Mouse (Mus musculus) thymus, postnatal 36 days (tissue): ENCODE results near the gene Ywhag.
A peak's percentile ranks its signal among the peaks of the same experiment; 100 is the strongest.

Experiments used
- DNase-seq, 2 experiments: peaks; one replicate each; pipeline ENCODE4 v3.0.0; 2022; ENCODE audit warnings: mixed read lengths in 2 of 2

Ywhag gene

DNA sequence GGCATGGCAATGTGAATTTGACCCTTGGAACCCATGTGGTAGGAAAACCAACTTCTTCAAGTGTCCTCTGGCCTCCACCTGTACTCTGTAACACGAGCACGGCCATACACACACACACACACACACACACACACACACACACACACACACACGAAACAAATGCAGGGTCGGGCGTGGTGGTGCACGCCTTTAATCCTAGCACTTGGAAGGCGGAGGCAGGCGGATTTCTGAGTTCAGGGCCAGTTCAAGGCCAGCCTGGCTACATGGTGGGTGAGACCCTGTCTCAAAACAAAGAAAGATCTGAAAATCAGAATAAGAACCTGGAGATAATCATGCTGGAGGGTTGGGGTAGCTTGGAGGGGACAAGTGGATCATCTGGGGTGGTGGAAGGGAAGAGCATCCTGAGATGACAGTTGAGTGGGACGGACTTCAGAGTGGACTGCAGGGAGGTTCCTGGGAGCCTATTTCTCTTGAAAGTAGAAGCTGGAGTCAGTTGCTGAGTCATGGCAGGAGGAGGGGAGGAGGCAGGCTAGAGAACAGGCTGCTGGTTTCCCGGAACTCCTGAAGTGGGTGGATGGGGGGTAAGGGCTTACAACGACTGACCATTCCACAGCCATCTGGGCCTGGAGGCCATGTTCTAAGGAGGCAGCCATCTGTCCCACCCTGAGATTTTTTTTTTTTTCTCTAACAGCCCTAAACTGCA lies 16.4 kb upstream of the Ywhag start:
- no peak for DNase-seq

DNA sequence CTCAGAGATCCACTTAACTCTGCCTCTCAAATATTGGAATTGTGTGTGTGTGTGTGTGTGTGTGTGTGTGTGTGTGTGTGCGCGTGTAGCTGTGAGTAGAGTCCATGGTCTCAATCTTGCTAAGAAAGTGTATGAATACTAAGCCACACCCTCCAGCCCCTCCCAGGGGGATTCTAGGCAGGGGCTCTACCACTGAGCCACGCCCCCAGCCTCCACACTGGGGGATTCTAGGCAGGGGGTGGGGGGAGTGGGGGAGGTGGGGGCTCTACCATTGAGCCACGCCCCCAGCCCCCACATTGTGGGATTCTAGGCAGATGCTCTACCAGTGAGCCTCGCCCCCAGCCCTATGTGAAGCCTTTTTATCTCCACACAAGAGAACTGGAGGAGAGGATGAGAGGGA lies 12.2 kb upstream of the Ywhag start:
- no peak for DNase-seq

DNA sequence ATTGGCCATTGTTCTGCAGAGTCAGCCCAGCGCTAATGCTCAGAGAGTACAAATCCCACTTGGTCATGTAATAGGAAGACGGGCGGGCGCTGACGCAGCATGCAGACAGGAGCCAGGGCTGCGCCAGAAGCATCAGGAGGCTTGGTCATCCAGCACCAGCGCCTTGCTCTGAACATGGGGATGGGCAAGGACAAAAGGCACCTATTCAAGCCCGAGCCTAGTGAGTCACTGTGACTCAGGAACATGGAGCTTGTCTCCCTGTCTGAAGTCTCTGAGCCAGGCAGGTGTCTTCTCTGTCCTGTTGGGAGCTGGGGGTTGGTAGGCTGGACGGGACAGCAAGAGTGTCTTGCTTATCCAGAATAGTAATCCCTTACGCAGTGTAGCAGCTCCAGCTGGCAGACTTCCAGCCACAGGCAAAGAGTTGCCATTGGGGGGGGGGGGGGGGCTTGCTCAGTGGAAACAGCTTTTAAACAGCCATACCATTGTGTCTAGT lies 11.5 kb upstream of the Ywhag start:
- DNase-seq, result no peak

DNA sequence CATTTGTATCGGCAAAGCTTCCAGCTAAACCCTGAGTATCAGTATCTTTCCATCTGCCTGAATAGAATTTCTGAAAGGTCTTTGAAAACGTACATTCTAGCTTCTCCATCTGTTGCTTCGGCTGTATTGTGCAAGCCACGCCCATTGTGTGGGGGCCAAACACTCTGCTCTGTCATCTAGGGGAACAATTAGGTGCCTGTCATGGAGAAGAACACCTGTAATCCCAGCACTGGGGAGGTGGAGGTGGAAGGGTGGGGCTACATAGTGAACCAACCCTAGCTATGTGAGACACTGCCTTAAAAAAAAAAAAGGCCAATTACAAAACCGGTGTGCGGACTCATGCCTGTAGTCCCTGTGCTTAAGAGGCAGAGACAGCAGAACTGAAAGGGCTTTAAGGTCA lies 8.3 kb upstream of the Ywhag start:
- DNase-seq, result no peak

DNA sequence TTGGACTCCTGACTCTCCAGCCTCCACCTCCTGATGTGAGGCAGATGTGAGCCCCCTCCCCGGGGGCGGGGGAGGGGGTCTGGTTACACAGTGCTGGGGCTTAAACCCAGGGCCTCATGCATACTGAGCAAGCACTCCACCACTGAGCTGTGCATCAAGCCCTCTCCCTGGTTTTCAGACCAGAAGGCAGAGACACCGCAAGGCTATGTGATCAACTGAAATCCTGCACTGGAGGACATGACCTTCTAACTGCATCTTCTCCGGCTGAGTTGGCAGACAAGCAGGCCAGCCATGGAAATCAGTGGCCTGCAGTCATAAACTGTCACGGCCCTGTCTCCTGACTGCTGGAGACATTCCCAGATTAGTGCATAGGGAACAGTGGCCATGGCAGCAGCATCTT lies 6.2 kb upstream of the Ywhag start:
- no peak for DNase-seq

DNA sequence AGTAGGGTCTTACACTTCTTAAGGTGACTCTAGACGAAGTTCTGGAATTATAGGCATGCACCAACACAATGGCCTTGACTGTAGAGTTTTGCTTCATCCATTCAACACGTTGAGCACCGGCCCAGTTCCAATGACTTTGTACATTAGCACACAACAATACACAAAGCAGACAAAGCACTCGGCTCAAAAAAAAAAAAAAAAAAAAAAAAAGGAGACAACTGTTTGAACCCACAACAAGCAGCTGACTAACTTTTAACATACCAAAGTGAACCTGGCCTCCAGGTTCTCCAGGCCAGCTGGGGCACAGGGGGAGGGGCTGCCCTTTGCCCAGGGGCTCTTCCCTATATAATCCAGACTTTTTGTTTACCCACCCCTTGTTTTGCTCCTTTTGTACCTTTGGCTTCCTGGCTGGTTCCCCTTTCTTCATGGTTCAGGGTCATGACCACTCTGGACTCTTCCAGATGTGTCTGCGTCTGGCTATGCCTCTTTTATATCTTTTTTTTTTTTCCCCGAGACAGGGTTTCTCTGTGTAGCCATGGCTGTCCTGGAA lies 1.3 kb upstream of the Ywhag start:
- no peak for DNase-seq

DNA sequence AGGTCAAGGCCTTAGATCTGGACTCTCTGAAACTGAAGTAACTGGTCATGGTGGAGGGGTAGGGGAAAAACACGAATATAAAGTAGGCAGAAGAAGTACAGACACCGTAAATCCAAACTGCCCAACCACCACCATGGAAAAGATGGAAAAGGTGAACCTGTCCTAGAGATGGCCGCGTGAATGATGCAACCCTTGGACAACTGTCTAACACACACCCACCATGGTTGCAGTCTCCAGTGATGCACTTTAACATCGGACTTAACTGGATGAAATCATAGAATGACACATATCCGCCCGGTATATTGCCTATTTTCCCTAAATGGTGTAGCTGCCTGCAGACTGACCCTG lies 734 bp upstream of the Ywhag start:
- DNase-seq, result no peak

DNA sequence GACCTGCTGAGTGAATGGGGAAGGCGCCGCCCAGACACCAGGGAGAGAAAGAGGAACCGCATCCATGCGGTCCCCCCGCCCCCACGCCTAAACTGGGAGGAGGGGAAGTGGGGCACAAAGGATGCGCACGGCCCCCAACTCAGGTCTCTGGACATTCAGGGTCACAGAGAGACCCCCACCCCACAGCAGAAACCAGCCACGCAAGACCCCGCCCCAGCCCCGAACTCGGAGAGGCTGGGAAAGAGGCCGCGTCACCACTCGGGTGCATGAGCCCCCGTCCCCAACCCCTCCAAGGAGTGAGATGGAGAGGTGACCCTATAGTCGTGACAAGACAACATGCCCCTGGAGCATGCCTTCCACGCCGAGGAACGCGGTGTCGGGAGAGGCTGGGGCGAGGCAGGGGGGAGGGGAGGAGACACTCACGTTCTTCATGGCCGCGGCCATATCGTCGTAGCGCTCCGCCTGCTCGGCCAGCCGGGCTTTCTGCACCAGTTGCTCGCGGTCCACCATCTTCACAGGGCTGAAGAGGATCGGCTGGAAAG lies 445 bp downstream of the Ywhag start:
- DNase-seq, result peak; percentile 64 to 78

DNA sequence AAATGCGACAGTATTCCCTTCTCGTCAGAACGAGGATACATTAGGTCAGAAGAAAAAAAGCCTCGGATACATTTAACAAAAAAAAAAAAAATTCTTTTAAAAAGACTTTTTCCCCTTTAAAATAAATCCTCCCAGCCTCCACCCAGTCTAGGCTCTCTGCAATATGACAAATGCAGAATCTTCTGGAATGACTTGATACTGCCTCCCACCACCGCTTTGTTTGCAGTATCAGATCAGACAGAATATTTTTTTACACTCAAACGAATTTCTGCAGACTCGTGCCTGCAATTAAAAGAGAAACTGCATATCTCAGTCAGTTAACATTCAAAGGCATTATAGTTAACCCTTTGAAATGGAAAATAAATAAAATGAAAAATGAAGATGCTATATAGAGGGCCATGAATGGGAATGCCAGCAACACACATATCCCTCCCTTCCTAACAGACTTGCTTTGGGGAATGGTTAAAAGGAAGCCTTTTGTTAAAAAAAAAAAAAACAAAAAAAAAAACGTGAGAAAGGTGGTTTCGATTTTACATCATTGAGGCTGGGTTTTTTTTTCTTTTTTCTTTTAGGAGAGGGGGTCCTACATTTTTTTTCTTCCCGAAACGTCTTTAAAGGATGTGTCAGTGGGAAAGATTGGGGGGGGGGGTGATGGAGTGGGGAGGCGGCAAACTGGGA lies 1.1 kb downstream of the Ywhag start:
- DNase-seq, result no peak

DNA sequence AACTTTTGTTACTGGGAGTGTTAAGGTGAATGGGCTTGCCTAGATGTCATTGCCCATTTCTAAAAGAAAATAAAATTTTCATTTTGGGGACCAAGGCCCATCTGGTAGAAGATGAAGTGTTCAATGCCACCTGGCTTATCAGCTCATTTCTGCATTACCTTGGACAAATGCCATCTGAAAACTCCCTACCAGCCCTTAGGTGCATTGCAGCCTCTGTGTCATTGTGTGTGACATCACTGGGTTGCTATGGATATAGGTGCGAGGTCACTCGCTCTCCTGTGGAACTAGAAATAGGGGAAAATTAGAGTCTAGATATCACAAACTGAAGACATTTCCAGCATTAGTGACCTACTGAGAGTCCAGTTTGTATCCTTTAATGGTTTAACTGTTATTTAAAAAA lies 2.1 kb downstream of the Ywhag start:
- no peak for DNase-seq

DNA sequence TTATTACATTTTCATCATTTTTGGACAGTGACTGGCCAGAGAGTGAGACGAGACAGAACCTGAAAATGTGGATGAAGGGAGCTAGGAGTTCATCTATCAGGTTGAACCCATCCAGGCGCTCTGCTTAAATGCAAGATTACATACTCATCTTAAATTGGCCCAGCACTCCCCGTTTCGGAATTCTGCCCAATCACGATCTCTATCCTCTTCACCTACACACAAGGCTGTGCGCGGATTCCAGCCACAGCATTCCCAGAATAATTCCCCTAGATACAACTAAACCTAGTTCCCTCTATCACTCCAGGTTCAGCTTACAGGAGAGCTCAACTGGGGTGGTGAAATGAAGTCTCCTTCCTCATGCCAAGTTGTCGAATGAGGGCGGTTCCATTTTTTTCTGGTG lies 2.9 kb downstream of the Ywhag start:
- no peak for DNase-seq

DNA sequence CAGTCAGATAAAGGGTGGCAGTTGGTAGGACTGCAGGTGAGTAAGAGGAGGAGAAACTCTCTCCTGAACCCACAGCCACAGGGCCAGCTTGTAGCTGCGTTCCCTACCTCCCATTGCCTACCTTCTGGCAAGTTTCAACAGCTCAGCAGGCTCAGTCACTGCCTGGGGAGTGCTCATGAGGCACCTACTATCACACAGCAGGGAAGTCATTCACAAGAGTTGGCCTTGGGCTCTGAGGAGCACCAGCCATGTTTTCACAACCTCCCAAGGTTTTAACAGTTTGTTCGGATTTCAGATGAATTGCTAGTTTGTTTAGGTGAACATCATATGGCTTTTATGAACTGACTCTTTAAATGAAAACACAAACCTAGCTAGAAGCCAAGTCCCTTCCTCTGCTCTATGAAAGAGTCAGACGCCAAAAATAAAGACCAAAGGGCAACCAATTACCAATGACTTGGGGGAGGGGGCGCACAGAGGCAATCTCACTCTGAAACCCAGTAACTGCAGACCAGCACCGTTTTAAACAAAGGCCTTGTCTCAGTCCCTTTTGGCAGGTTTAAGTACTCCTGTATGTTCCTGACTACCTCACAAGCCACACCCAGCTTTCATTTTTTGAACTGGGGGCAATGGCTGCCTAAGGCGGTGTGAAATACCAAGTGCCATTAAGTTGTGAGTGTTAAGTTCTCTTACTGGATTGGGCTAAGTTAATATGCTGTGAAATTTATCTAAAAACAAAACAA lies 4.6 kb downstream of the Ywhag start:
- no peak for DNase-seq

DNA sequence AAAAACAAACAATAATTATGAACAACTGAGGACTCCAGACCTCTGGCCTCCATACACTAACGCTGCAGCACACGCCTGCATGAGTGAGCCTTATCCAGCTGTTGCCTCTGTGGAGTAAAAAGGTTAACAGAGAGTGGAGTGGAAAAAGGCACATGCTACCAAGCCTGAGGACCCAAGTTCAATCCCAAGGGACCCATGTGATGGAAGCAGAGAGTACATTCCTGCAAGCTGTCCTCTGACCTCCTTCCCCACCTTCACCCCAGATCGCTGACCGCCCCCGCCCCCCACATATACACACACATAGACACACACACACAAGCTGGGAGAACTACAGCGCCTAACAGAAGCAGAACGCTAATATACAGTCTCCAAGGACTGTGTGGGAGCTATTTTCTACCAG lies 10.5 kb downstream of the Ywhag start:
- DNase-seq, result no peak

DNA sequence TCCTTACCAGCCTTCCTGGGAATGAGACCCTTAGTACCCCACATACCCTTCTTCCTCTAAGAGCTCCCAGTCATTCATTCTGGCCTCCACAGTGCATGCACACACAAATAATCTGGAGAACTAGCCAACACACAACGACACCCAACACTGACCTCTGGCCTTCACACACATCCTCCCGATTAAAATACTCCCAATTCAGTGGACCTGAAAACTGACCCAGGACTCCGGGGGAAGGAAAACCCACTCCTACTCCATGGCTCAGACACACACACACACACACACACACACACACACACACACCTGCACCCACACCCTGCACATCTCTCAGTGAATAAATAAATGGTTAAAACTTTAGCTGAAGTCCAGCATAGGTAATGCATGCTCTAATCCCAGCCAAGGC lies 14.5 kb downstream of the Ywhag start:
- DNase-seq, result no peak

DNA sequence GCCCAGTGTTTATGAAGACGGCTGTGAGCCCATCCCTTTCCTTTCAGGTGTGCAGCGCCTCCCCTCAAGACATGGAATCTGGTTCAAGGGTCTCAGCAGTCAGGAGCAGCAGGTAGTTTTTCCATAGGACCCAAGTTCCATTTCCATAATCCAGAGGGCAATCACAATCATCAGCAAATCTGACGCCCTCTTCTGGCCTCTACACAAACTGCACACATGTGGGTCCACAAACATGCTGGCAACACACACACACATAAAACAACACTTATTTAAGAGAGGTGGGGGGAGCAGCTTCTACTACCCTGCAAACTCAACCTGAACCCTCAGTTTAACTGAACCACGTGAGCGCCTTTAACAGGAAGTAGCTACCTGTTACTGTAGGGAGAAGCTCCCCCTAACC lies 15.8 kb downstream of the Ywhag start:
- no peak for DNase-seq

DNA sequence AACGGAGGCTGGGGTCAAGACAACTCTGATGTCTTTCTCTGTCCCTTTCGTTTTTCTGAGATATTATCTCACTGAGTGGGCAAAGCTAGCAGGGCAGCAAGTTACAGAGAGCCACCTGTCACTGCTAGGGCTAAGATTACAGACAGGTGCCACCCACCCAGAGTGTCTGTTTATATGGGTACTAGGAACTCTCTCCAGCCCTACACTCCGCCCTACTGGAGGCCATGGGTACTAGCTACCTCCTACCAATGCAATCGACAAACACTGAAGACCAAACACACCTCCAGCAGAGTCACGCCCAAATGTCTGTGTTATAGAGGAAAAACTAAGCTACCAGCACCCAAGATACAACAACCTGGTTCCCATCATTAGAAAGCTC lies 16.4 kb downstream of the Ywhag start:
- DNase-seq, result no peak

DNA sequence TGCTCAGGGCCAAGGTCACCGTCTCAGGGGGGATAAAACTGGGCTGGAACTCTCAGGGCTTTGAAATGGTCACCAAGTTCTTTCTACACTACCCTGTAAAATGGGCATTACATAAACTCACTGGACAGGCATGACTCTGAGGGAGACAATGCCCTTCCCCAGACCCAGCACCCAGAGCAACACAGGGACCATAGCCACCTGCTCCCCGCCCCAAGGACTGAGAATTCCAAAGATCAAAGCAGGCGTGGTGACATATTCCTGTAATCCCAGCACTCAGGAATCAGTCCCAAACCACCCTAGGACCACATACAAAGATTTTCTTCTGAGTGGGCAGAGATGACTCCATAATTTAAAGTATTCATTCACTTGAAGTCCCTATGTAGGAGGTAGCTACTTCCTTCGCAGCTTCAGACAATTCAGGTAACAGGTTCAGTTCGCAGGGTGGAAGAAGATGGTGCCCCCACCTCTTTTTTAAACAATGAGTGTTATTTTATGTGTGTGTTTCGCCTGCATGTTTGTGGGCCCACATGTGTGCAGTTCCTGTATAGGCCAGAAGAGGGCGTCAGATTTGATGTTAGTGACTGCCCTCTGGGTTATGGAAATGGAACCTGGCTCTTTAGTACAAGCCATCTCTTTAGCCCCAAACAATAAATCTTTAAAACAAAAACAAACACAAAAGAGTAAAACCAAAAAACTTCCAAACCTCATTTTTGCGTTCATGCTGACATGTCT lies 16.9 kb downstream of the Ywhag start:
- DNase-seq, result no peak

DNA sequence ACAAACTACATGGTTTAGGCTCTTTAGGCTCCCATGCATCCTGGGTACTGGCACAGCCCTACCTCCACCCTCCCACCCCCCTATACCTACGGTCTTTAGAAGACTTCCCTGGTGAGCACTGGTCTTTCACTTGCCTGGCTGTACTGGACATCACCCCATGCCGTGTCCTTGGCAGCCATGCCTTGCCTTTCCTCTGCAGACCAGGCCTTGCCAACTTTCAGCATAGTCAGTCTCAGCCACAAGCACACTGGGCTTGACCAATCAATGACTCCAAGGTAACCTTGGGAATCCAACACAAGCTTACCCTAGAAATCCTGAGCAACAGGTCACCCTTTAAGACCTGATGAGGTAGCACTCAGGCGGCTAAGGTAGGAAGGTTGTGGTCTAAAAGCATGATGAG lies 17.8 kb downstream of the Ywhag start:
- DNase-seq, result no peak

DNA sequence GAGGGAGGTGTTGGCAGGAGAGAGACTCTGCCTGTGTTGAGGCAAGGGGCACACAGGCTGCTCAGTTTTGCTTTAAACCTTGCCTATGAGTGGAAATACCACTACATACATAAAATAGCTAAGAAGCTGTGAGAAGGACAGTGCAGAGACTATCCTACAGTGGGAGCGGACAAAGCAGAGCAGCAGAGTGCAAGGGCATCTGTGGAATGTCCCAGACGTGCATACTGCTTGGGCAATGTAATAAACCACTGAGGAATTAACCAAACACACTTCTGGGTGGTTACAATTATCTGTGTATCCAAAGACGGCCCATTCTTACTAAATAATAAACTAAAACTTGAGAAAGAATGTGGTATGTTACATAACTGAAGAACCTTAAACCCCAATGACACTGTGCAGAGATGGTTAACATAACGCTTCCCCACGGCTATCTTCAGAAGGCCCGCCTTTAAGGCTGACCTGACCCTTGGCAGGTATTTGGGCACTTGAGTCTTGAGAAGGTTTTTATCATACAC lies 18.3 kb downstream of the Ywhag start:
- no peak for DNase-seq

DNA sequence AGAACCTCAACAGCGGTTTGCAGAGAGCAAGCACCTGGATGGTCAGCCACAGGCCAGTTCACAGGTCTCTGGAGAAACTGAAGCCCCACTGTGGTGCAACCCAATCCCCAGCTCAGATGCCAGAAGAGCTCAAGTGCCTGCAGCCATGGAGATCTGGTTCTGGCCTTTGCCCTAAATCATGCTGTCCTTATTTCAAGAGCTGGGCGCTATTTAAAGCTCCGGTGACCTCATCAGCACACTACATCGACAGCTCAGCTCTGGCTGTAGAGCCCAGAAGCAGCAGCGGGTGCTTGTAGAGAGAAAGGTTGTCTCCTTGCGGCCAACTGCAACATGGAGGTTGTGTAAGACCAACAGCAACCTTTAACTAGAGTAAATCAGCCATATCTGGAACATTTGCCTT lies 20.3 kb downstream of the Ywhag start:
- no peak for DNase-seq

DNA sequence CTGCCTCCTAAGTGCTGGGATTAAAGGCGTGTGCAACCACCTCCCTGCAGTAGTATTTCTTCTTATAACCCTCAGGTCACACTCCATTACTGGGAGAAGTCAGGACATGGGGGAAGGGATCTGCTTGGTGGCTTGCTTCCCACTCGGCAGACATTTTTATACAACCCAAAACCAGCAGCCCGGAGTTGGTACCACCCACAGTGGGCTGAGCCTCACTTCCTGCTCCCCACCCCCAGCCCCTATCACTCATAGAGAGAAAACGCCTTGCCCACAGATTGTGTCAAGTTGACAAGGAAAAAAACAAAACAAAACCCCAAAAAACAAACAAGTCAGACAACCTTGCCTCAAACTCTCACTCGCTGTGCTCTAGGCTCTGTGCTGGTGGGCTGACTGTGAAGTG lies 21.2 kb downstream of the Ywhag start:
- no peak for DNase-seq

DNA sequence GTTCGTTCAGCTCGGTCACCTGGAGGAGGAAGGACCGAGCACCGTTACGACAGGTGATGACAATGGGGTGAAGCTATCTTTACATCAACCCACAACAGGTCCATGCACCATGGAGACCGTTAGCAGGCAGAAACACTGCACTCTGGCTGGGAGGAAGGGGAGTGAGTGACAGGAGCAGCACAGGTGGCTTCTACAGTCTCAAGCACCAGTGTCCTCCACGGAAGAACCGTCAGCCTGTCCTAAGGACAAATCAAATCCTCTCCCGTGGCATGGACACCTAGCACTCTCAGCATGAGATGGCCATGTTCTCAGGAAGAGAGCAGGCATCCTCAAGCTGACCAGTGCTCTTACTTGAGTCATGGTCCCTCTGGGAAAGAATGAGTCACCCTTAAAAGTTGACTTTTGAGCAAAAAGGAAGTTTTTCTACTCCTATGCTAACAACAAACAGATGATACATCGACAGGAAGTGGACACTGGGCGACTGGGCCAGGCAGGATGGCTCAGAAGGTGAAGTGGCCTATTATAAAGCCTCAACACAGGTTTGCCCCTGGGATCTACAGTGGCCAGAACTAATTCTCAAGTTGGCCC lies 22.7 kb downstream of the Ywhag start:
- DNase-seq, result no peak
